Mouse (Mus musculus) forebrain, embryonic 10.5 days (tissue): ENCODE results near the gene Dscam. TPM values are rescaled to one million over a fixed set of nuclear protein-coding genes. Genes with fewer than 3 reads are reported as not detected.

Experiments used
- DNase-seq: peaks from one replicate; pipeline ENCODE4 v3.0.0-alpha.2; 2017; ENCODE audit warnings: low spot score; ENCODE audit errors: extremely low spot score
- H3K27ac ChIP-seq: fragments of 300-500 bp; sonication (generic); 2 replicates; pipeline ENCODE4 v1.5.1; 2016; ENCODE audit warnings: mild to moderate bottlenecking
- H3K27me3 ChIP-seq: fragments of 300-500 bp; sonication (generic); 2 replicates; pipeline ENCODE4 v1.6.1; 2016; ENCODE audit warnings: mild to moderate bottlenecking; ENCODE audit not compliant: poor library complexity, severe bottlenecking
- H3K36me3 ChIP-seq: fragments of 300-500 bp; sonication (generic); replicated peaks from 2 replicates; pipeline ENCODE4 v1.6.1; 2016; ENCODE audit warnings: mild to moderate bottlenecking, moderate library complexity
- H3K4me1 ChIP-seq: fragments of 300-500 bp; sonication (generic); 2 replicates; pipeline ENCODE4 v1.6.1; 2016
- H3K4me3 ChIP-seq: fragments of 300-500 bp; sonication (generic); 2 replicates; pipeline ENCODE4 v1.5.1; 2016; ENCODE audit warnings: mild to moderate bottlenecking, moderate library complexity
- H3K9me3 ChIP-seq: fragments of 300-500 bp; sonication (generic); 2 replicates; pipeline ENCODE4 v1.6.1; 2016; ENCODE audit warnings: mild to moderate bottlenecking, moderate library complexity
- WGBS: fragments of 180-500 bp; shearing (Covaris S2); methylation state at CpG from one replicate; pipeline ENCODE4 v1.1.7; 2016; 5-methylcytosine and 5-hydroxymethylcytosine counted together
- polyA plus RNA-seq: library from polyadenylated mRNA; unstranded; fragments of >200 nt; fragmentation: Nextera tagmentation; extraction: Ambion mirVana; gene quantifications from 2 replicates; pipeline ENCODE4 v1.2.1, GENCODE M21; 2016

The Dscam gene
- polyA plus RNA-seq, 1 experiment from 2014 or later, result 0.21 TPM

- WGBS, result 96% methylated on average over 1 of the region's 1 CpGs
- H3K4me3 ChIP-seq, result no peak overlapping the region
- no peak overlapping the region for H3K27ac ChIP-seq
- no peaks in the 10 kb centered on the region for H3K36me3 ChIP-seq
- peaks cover 29% of the 10 kb centered on the region for H3K4me1 ChIP-seq
- no peaks in the 10 kb centered on the region for H3K9me3 ChIP-seq
- no peak for DNase-seq
- peaks cover 85% of the 10 kb centered on the region for H3K27me3 ChIP-seq
These were observed 2.5 kb downstream of the Dscam start for GRCm38 (mm10) chr16:97168030-97168429.

- Histone ChIP-seq H3K9me3 (no peaks in the 10 kb centered on the region), H3K27ac (no peak overlapping the region), H3K27me3 (peaks cover 66% of the 10 kb centered on the region), H3K4me3 (peak overlapping the region; percentile 52), H3K36me3 (no peaks in the 10 kb centered on the region), H3K4me1 (peaks cover 28% of the 10 kb centered on the region)
- DNase-seq, result no peak
- 44% methylated on average over 2 of the region's 2 CpGs for WGBS
These were observed 4.4 kb downstream of the Dscam start for GRCm38 (mm10) chr16:97166166-97166565.

GRCm38 (mm10) chr16:97165444-97166121, 5.0 kb downstream of the Dscam start:
- Histone ChIP-seq H3K4me1 (peaks cover 22% of the 10 kb centered on the region), H3K27ac (peak overlapping the region; percentile 31), H3K9me3 (no peaks in the 10 kb centered on the region), H3K4me3 (peak overlapping the region; percentile 52), H3K27me3 (peaks cover 61% of the 10 kb centered on the region), H3K36me3 (no peaks in the 10 kb centered on the region)
- DNase-seq, result peak; percentile 53
- WGBS, result 2% methylated on average over 21 of the region's 21 CpGs

- 51% methylated on average over 4 of the region's 4 CpGs for WGBS
- no peak for DNase-seq
- H3K36me3 ChIP-seq, result no peaks in the 10 kb centered on the region
- no peak overlapping the region for H3K27ac ChIP-seq
- no peak overlapping the region for H3K4me3 ChIP-seq
- H3K27me3 ChIP-seq, result no peaks in the 10 kb centered on the region
- no peaks in the 10 kb centered on the region for H3K9me3 ChIP-seq
- no peaks in the 10 kb centered on the region; the same call in 1 of the 2 replicates for H3K4me1 ChIP-seq
These were observed 12.3 kb downstream of the Dscam start for GRCm38 (mm10) chr16:97158279-97158678.

- Histone ChIP-seq H3K9me3 (no peaks in the 10 kb centered on the region), H3K4me3 (no peak overlapping the region), H3K27ac (no peak overlapping the region), H3K27me3 (no peaks in the 10 kb centered on the region), H3K4me1 (peaks cover 12% of the 10 kb centered on the region; the same call in 1 of the 2 replicates), H3K36me3 (no peaks in the 10 kb centered on the region)
- WGBS, result 72% methylated on average over 12 of the region's 12 CpGs
- no peak for DNase-seq
These were observed 25.9 kb downstream of the Dscam start for GRCm38 (mm10) chr16:97144544-97145194.

GRCm38 (mm10) chr16:97141943-97142342, 28.6 kb downstream of the Dscam start:
- Histone ChIP-seq H3K36me3 (no peaks in the 10 kb centered on the region), H3K4me3 (no peak overlapping the region)
- 91% methylated on average over 1 of the region's 1 CpGs for WGBS

GRCm38 (mm10) chr16:97135003-97135827, 35.3 kb downstream of the Dscam start:
- 87% methylated on average over 10 of the region's 10 CpGs for WGBS
- Histone ChIP-seq H3K9me3 (no peaks in the 10 kb centered on the region), H3K4me3 (no peak overlapping the region), H3K27me3 (no peaks in the 10 kb centered on the region), H3K36me3 (no peaks in the 10 kb centered on the region), H3K27ac (no peak overlapping the region), H3K4me1 (peaks cover 5% of the 10 kb centered on the region; the same call in 1 of the 2 replicates)
- DNase-seq, result no peak

More at GRCm38 (mm10) chr16:97141943-97142342, 28.6 kb downstream of the Dscam start:
- no peak for DNase-seq
- Histone ChIP-seq H3K9me3 (no peaks in the 10 kb centered on the region), H3K27me3 (no peaks in the 10 kb centered on the region), H3K4me1 (peaks cover 12% of the 10 kb centered on the region; the same call in 1 of the 2 replicates), H3K27ac (no peak overlapping the region)

GRCm38 (mm10) chr16:97127296-97127695, 43.3 kb downstream of the Dscam start:
- DNase-seq, result no peak
- Histone ChIP-seq H3K9me3 (no peaks in the 10 kb centered on the region), H3K4me3 (no peak overlapping the region), H3K4me1 (no peaks in the 10 kb centered on the region), H3K27me3 (no peaks in the 10 kb centered on the region), H3K27ac (no peak overlapping the region), H3K36me3 (no peaks in the 10 kb centered on the region)
- WGBS, result 84% methylated on average over 2 of the region's 2 CpGs

GRCm38 (mm10) chr16:97110028-97110427, 60.5 kb downstream of the Dscam start:
- Histone ChIP-seq H3K9me3 (no peaks in the 10 kb centered on the region), H3K4me1 (no peaks in the 10 kb centered on the region), H3K4me3 (no peak overlapping the region), H3K27ac (no peak overlapping the region), H3K27me3 (no peaks in the 10 kb centered on the region), H3K36me3 (no peaks in the 10 kb centered on the region)
- DNase-seq, result no peak
- 96% methylated on average over 4 of the region's 4 CpGs for WGBS

- Histone ChIP-seq H3K27ac (no peak overlapping the region), H3K9me3 (no peaks in the 10 kb centered on the region), H3K27me3 (no peaks in the 10 kb centered on the region), H3K4me1 (no peaks in the 10 kb centered on the region; the same call in 1 of the 2 replicates), H3K4me3 (no peak overlapping the region), H3K36me3 (no peaks in the 10 kb centered on the region)
- 77% methylated on average over 2 of the region's 2 CpGs for WGBS
- no peak for DNase-seq
These were observed 65.3 kb downstream of the Dscam start for GRCm38 (mm10) chr16:97105266-97105665.

- no peak for DNase-seq
- Histone ChIP-seq H3K4me3 (no peak overlapping the region), H3K4me1 (peaks cover 16% of the 10 kb centered on the region; the same call in 1 of the 2 replicates), H3K36me3 (no peaks in the 10 kb centered on the region), H3K27me3 (no peaks in the 10 kb centered on the region), H3K27ac (no peak overlapping the region), H3K9me3 (no peaks in the 10 kb centered on the region)
- 77% methylated on average over 2 of the region's 2 CpGs for WGBS
These were observed 67.5 kb downstream of the Dscam start for GRCm38 (mm10) chr16:97103046-97103445.

- DNase-seq, result no peak
- Histone ChIP-seq H3K27ac (no peak overlapping the region), H3K36me3 (no peaks in the 10 kb centered on the region), H3K9me3 (no peaks in the 10 kb centered on the region), H3K4me3 (no peak overlapping the region), H3K4me1 (peaks cover 16% of the 10 kb centered on the region; the same call in 1 of the 2 replicates), H3K27me3 (no peaks in the 10 kb centered on the region)
- WGBS, result 68% methylated on average over 2 of the region's 2 CpGs
These were observed 70.5 kb downstream of the Dscam start for GRCm38 (mm10) chr16:97100091-97100490.
